Mouse (Mus musculus) megakaryocyte progenitor cell, adult 5-6 weeks (primary cell): ENCODE data around the gene Sh3gl3. TPM values are rescaled to one million over a fixed set of nuclear protein-coding genes. Genes with fewer than 3 reads are reported as not detected.

Experiments used
- total RNA-seq, 2 experiments: library from RNA; stranded (forward) in 1 of 2; stranded (reverse) in 1 of 2; fragments of 157-497, 149-512 nt in 1 of 2; fragments of 200-1000 nt in 1 of 2; gene quantifications; 2 replicates each; pipeline versions ENCODE4 v1.2.3 to v1.2.4; 2015 to 2017

Sh3gl3 gene
- total RNA-seq, 2 experiments from 2014 or later, result not detected

Other genes with a start within 250 kb of the Sh3gl3 start
- gene Hdgfl3, start 239.4 kb upstream of the Sh3gl3 start, total RNA-seq (2015), result 0.37 and 1.6 TPM in 2 replicates
- 0.87 and 1.5 TPM in 2 replicates for gene Hdgfl3, start 239.4 kb upstream of the Sh3gl3 start, total RNA-seq (2017)
- gene Bnc1, start 181.5 kb upstream of the Sh3gl3 start, total RNA-seq (2015), result not detected in 2 replicates
- gene Bnc1, start 181.5 kb upstream of the Sh3gl3 start, total RNA-seq (2017), result not detected in 2 replicates
- 0.05 and 0.10 TPM in 2 replicates for gene Adamtsl3, start 161.9 kb downstream of the Sh3gl3 start, total RNA-seq (2015)
- 0.03 and 0.04 TPM in 2 replicates for gene Adamtsl3, start 161.9 kb downstream of the Sh3gl3 start, total RNA-seq (2017)